In genomic region chr1:82316111-82316745, GRCm38 (mm10) we compare ENCODE assay signal across 8 mouse cellular contexts. TPM values are rescaled to one million over a fixed set of nuclear protein-coding genes. Genes with fewer than 3 reads are reported as not detected.
DNase-seq lines count a peak whose midpoint lies in the region; ATAC-seq lines count a peak whose summit lies in the region.

TSS of gene Rhbdd1 (plus strand) at chr1:82316452.

- peak within 1 kb of the TSS; percentile 84 for H3K4me2 ChIP-seq in heart, embryonic 14.5 days (ENCODE audit: low read length)
- peak within 1 kb of the TSS; percentile 74 for H3K4me2 ChIP-seq in liver, embryonic 13.5 days
- H3K4me2 ChIP-seq in stomach, embryonic 16.5 days (ENCODE audit: low read depth, low read length): peak within 1 kb of the TSS; percentile 77

- peak; percentile 95 for DNase-seq in c-Kit-negative CD71-positive TER-119-positive erythroid progenitor cells, embryonic 14.5 days (ENCODE audit: low read depth, low spot score)
- DNase-seq in fibroblast of lung, adult 2 months (ENCODE audit: low read depth): peak; percentile 93
- peak; percentile 97 for DNase-seq in kidney, postnatal 14 days
- DNase-seq in liver, embryonic 13.5 days: peak; percentile 94
- DNase-seq in neural tube, embryonic 10.5 days (ENCODE audit: extremely low spot score, low spot score): peak; percentile 99

- H3K9me3 ChIP-seq in heart, embryonic 14.5 days (ENCODE audit: control insufficient read depth, low read length): no peaks in the 10 kb centered on the region
- no peaks in the 10 kb centered on the region for H3K9me3 ChIP-seq in liver, embryonic 13.5 days (replicated peaks)
- no peaks in the 10 kb centered on the region for H3K9me3 ChIP-seq in stomach, embryonic 16.5 days (replicated peaks; ENCODE audit: control insufficient read depth, low read length)

- H3K36me3 ChIP-seq in heart, embryonic 14.5 days (ENCODE audit: control insufficient read depth, insufficient read depth, low read length): no peaks in the 10 kb centered on the region
- no peaks in the 10 kb centered on the region for H3K36me3 ChIP-seq in liver, embryonic 13.5 days
- H3K36me3 ChIP-seq in stomach, embryonic 16.5 days (ENCODE audit: control insufficient read depth, insufficient read depth, low read length): no peaks in the 10 kb centered on the region

- H3K27me3 ChIP-seq in heart, embryonic 14.5 days (ENCODE audit: control insufficient read depth, insufficient read depth, low read length): peaks cover 15% of the 10 kb centered on the region
- H3K27me3 ChIP-seq in liver, embryonic 13.5 days: peaks cover 13% of the 10 kb centered on the region
- no peaks in the 10 kb centered on the region for H3K27me3 ChIP-seq in stomach, embryonic 16.5 days (ENCODE audit: control insufficient read depth, insufficient read depth, low read length)

- H3K4me1 ChIP-seq in heart, embryonic 14.5 days (ENCODE audit: control insufficient read depth in 2 of 2, insufficient read depth in 2 of 2, low read length in 2 of 2): peaks cover 3 to 5% of the 10 kb centered on the region in 2 experiments; a peak in 3 of 4 replicates
- peaks cover 20% of the 10 kb centered on the region for H3K4me1 ChIP-seq in liver, embryonic 13.5 days (replicated peaks)
- H3K4me1 ChIP-seq in stomach, embryonic 16.5 days (ENCODE audit: control insufficient read depth, insufficient read depth, low read length): 0 out of 2 replicates have a peak, but pooled peaks cover 3% of the 10 kb centered on the region

- peak; percentile 96 for ATAC-seq in CD4-positive, CD25-positive, alpha-beta regulatory T cell, adult 4 months
- peak; percentile 93 for ATAC-seq in heart, embryonic 14.5 days (ENCODE audit: insufficient number of reproducible peaks, insufficient read depth, low FRiP score, low read depth)
- ATAC-seq in liver, embryonic 13.5 days (ENCODE audit: low read depth): peak; percentile 99
- ATAC-seq in stomach, embryonic 16.5 days (ENCODE audit: insufficient read depth, low FRiP score): peak; percentile 98

- peak within 1 kb of the TSS; percentile 93 to 95 for H3K27ac ChIP-seq in heart, embryonic 14.5 days (replicated peaks in 1 of 2; ENCODE audit: control insufficient read depth in 1 of 2, insufficient read depth in 1 of 2, low read depth in 2 of 2, low read length in 2 of 2)
- H3K27ac ChIP-seq in liver, embryonic 13.5 days: peak within 1 kb of the TSS; percentile 90
- H3K27ac ChIP-seq in stomach, embryonic 16.5 days (ENCODE audit: low read length): peak within 1 kb of the TSS; percentile 98

- 5% methylated on average over 47 of the region's 47 CpGs for WGBS in heart, embryonic 14.5 days
- 6% methylated on average over 47 of the region's 47 CpGs for WGBS in liver, embryonic 13.5 days (ENCODE audit: insufficient replicate concordance)
- WGBS in stomach, embryonic 16.5 days: 5% methylated on average over 47 of the region's 47 CpGs

- H3K9ac ChIP-seq in heart, embryonic 14.5 days (ENCODE audit: low read length): peak within 1 kb of the TSS; percentile 98
- peak within 1 kb of the TSS; percentile 96 for H3K9ac ChIP-seq in liver, embryonic 13.5 days
- H3K9ac ChIP-seq in stomach, embryonic 16.5 days (ENCODE audit: low read length): peak within 1 kb of the TSS; percentile 98

- H3K4me3 ChIP-seq in heart, embryonic 14.5 days (ENCODE audit: control insufficient read depth in 1 of 2, insufficient read depth in 1 of 2, low read depth in 1 of 2, low read length in 2 of 2): peak within 1 kb of the TSS; percentile 89 to 94
- H3K4me3 ChIP-seq in liver, embryonic 13.5 days (replicated peaks): peak within 1 kb of the TSS; percentile 98
- peak within 1 kb of the TSS; percentile 96 for H3K4me3 ChIP-seq in stomach, embryonic 16.5 days (replicated peaks; ENCODE audit: low read length)

RNA-seq across cellular contexts. Expression of gene Rhbdd1, which starts in this region (rescaled TPM):
- polyA plus RNA-seq in CD4-positive, CD25-positive, alpha-beta regulatory T cell, adult 4 months (2017; shearing (Covaris generic)): 10 to 100 TPM; 15.5 to 29.8 TPM
- 7.0 and 8.7 TPM in 2 replicates for polyA plus RNA-seq in heart, embryonic 14.5 days (2014; fragmentation: Nextera tagmentation; extraction: Ambion mirVana)
- polyA plus RNA-seq in liver, embryonic 13.5 days (2015; fragmentation: Nextera tagmentation; extraction: Ambion mirVana): 8.6 and 10.3 TPM in 2 replicates
- 12.1 and 12.9 TPM in 2 replicates for polyA plus RNA-seq in stomach, embryonic 16.5 days (2015; fragmentation: Nextera tagmentation; extraction: Ambion mirVana)

Comparison
In these comparisons a context has a peak if more than half of its experiments do, and no peak if none do; other contexts are left out.
1. Peak in every context shown above with its lines: DNase-seq, ATAC-seq, H3K4me3 ChIP-seq and H3K27ac ChIP-seq.